Mouse (Mus musculus) ES-E14 (cell line): ENCODE measurements around the gene Adgrg1. TPM values are rescaled to one million over a fixed set of nuclear protein-coding genes. Genes with fewer than 3 reads are reported as not detected.

Source experiments
- DNase-seq: peaks from one replicate; pipeline ENCODE4 v3.0.0-alpha.2; 2013; ENCODE audit warnings: low read depth, low spot score
- H3K27ac ChIP-seq: 2 replicates; pipeline ENCODE4 v1.5.1; 2012; ENCODE audit warnings: low read depth, mild to moderate bottlenecking, low read length, moderate library complexity, mixed read lengths; ENCODE audit not compliant: poor library complexity, insufficient read depth, severe bottlenecking
- H3K36me3 ChIP-seq: 2 replicates; pipeline ENCODE4 v1.6.1; 2012; ENCODE audit warnings: mild to moderate bottlenecking, low read length, moderate library complexity, mixed read lengths; ENCODE audit not compliant: control insufficient read depth, poor library complexity, insufficient read depth, severe bottlenecking
- H3K4me1 ChIP-seq, 2 experiments: fragments of 150-350 bp in 1 of 2; sonication (generic) in 1 of 2; 2 replicates each; pipeline ENCODE4 v1.6.1; 2012; ENCODE audit warnings: low read length in 2 of 2, mild to moderate bottlenecking in 1 of 2, mixed read lengths in 1 of 2; ENCODE audit not compliant: control insufficient read depth in 2 of 2, insufficient read depth in 2 of 2, poor library complexity in 1 of 2
- H3K4me3 ChIP-seq, 2 experiments: fragments of 150-350 bp in 1 of 2; sonication (generic) in 1 of 2; 2 replicates each; pipeline ENCODE4 v1.5.1; 2012; ENCODE audit warnings: low read length in 2 of 2, low read depth in 1 of 2, mild to moderate bottlenecking in 1 of 2, mixed read lengths in 1 of 2; ENCODE audit not compliant: insufficient read depth in 1 of 2, poor library complexity in 1 of 2, severe bottlenecking in 1 of 2
- H3K9ac ChIP-seq: 2 replicates; pipeline ENCODE4 v1.6.1; 2012; ENCODE audit warnings: low read depth, mild to moderate bottlenecking, low read length, mixed read lengths; ENCODE audit not compliant: poor library complexity, insufficient read depth, severe bottlenecking
- H3K9me3 ChIP-seq: fragments of 150-350 bp; sonication (generic); 2 replicates; pipeline ENCODE4 v1.6.1; 2012; ENCODE audit warnings: low read depth, mild to moderate bottlenecking, low read length; ENCODE audit not compliant: control insufficient read depth, insufficient read depth
- CHD2 ChIP-seq: IDR thresholded peaks from 2 replicates; pipeline ENCODE4 v1.6.1; 2014; ENCODE audit warnings: mild to moderate bottlenecking, low read depth, low read length, inconsistent platforms
- HCFC1 ChIP-seq: IDR thresholded peaks from 2 replicates; pipeline ENCODE4 v1.6.1; 2012; ENCODE audit warnings: low read length, inconsistent platforms, borderline replicate concordance; ENCODE audit not compliant: insufficient read depth
- MAFK ChIP-seq: IDR thresholded peaks from 2 replicates; pipeline ENCODE4 v1.6.1; 2014; ENCODE audit warnings: mild to moderate bottlenecking, low read depth, low read length, inconsistent platforms; ENCODE audit not compliant: insufficient read depth
- ZC3H11A ChIP-seq: IDR thresholded peaks from 2 replicates; pipeline ENCODE4 v1.6.1; 2012; ENCODE audit warnings: low read depth, mild to moderate bottlenecking, inconsistent platforms, low read length, borderline replicate concordance
- ZNF384 ChIP-seq: IDR thresholded peaks from 2 replicates; pipeline ENCODE4 v1.6.1; 2012; ENCODE audit warnings: low read depth, low read length, inconsistent platforms
- in situ Hi-C, 2 experiments: fragments of 600-800 bp; cut with MboI; formaldehyde crosslinking; loops; one replicate each; pipeline ENCODE4 v1.15.1; 2025; ENCODE audit warnings: low sequenced_read_pairs in 2 of 2, inconsistent platforms in 1 of 2; ENCODE audit not compliant: unreplicated experiment in 2 of 2
- total RNA-seq: library from RNA; depleted of rRNA; stranded (reverse); fragments of 300-350 nt; gene quantifications from 2 replicates; pipeline ENCODE4 v1.2.3, GENCODE M21; 2012

The Adgrg1 gene
- total RNA-seq, 1 experiment = 5.4 TPM

- H3K27ac ChIP-seq = no peak overlapping the region
- H3K36me3 ChIP-seq = no peaks in the 10 kb centered on the region
- no peak for DNase-seq
- peaks cover 0 to 14% of the 10 kb centered on the region in 2 experiments; a peak in 2 of 4 replicates for H3K4me1 ChIP-seq
- in situ Hi-C loops = no loop called here
- H3K4me3 ChIP-seq = no peak overlapping the region
- no peak overlapping the region for H3K9ac ChIP-seq
- H3K9me3 ChIP-seq = no peaks in the 10 kb centered on the region
- TF ChIP-seq ZNF384 (no peak), HCFC1 (no peak), MAFK (no peak), ZC3H11A (no peak), CHD2 (no peak)
Measured at GRCm38 (mm10) chr8:94988619-94989018, 14.1 kb downstream of the Adgrg1 start.

GRCm38 (mm10) chr8:94989711-94990110 lies 15.2 kb downstream of the Adgrg1 start:
- H3K4me3 ChIP-seq = no peak overlapping the region
- peaks cover 0 to 5% of the 10 kb centered on the region in 2 experiments; a peak in 2 of 4 replicates for H3K4me1 ChIP-seq
- no peak overlapping the region for H3K27ac ChIP-seq
- TF ChIP-seq HCFC1 (no peak), ZNF384 (no peak), CHD2 (no peak), MAFK (no peak), ZC3H11A (no peak)
- H3K36me3 ChIP-seq = no peaks in the 10 kb centered on the region
- no peak overlapping the region for H3K9ac ChIP-seq
- no peak for DNase-seq
- in situ Hi-C loops = no loop called here
- H3K9me3 ChIP-seq = no peaks in the 10 kb centered on the region

GRCm38 (mm10) chr8:94990598-94991453 lies 16.3 kb downstream of the Adgrg1 start:
- in situ Hi-C loops = no loop called here
- TF ChIP-seq MAFK (no peak), ZC3H11A (no peak), HCFC1 (no peak), ZNF384 (no peak), CHD2 (no peak)
- Histone ChIP-seq H3K36me3 (no peaks in the 10 kb centered on the region), H3K27ac (no peak overlapping the region), H3K4me1 (peaks cover 0 to 3% of the 10 kb centered on the region in 2 experiments; a peak in 2 of 4 replicates), H3K9ac (no peak overlapping the region), H3K9me3 (no peaks in the 10 kb centered on the region), H3K4me3 (no peak overlapping the region)
- no peak for DNase-seq

GRCm38 (mm10) chr8:94991454-94991994 lies 17.0 kb downstream of the Adgrg1 start:
- in situ Hi-C loops = no loop called here
- no peaks in the 10 kb centered on the region for H3K9me3 ChIP-seq
- peaks cover 0 to 3% of the 10 kb centered on the region in 2 experiments; a peak in 2 of 4 replicates for H3K4me1 ChIP-seq
- DNase-seq = no peak
- no peak overlapping the region for H3K27ac ChIP-seq
- H3K36me3 ChIP-seq = no peaks in the 10 kb centered on the region
- H3K9ac ChIP-seq = no peak overlapping the region
- TF ChIP-seq CHD2 (no peak), ZC3H11A (no peak), ZNF384 (no peak), HCFC1 (no peak), MAFK (no peak)
- no peak overlapping the region for H3K4me3 ChIP-seq
